Mouse (Mus musculus): ENCODE results near the gene Agt. TPM values are rescaled to one million over a fixed set of nuclear protein-coding genes. Genes with fewer than 3 reads are reported as not detected.

Agt gene
- polyA plus RNA-seq, 1 experiment from 2014 or later, result 0.43 TPM

DNA sequence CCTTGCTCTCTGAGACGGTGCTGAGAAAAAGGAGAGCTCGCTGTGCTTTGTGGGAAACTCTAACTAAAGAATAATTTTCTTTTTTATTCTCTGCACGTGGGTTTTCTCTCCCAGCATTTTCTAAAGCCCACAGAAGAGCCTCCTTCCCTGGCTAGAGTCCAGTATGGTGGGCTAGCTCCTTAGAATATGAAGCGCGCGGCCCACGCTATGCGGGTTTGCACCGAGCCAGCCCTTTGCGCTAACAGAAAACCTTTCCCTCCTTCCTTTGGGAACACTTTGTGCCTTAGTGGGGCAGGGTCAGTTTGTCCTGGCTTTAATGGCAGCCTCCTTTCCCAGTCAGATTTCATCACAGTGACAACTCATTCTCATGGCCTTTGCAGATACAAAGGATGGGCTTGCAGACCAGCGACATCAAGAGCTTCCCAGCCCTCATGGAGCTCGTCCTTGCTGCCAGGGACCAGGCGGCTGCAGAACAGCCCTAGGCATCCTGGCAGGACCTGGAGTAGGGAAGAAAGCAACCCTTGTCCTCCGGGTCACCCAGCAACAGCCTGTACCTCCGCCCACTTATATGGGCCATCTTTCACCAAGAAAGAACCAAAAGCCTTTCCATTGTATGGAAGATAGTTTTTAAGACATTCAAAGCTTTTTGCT lies 18.4 kb downstream of the Agt start:
- 90% methylated on average over 15 of the region's 15 CpGs for WGBS
- ATAC-seq (ENCODE audit: insufficient number of reproducible peaks, low FRiP score), result no peak
- Histone ChIP-seq H3K9me3 (replicated peaks) (no peaks in the 10 kb centered on the region), H3K4me3 (no peak overlapping the region), H3K27me3 (replicated peaks) (no peaks in the 10 kb centered on the region), H3K9ac (no peak overlapping the region), H3K27ac (ENCODE audit: poor library complexity, severe bottlenecking) (no peak overlapping the region), H3K4me2 (no peak overlapping the region), H3K4me1 (replicated peaks) (peaks cover 6% of the 10 kb centered on the region), H3K36me3 (peaks cover 67% of the 10 kb centered on the region)

DNA sequence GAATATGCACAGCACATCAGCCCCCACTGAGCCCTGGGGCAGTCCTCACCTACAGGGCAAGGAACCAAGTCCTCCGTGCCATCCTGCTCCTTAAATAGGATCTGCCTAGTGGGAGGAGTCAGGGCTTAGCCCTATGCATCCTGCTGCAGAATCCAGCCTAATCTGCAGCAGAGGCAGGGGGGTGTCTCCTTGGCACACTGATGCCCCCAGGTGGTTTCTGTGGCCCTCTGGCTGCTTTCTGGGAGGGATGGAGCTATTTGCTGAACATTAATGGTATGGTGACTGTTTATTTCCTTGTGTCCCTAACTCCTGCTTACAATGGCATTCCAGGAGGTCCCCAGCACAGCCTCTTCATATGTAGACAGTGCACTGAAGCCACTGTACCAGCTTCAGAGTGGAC lies 21.3 kb downstream of the Agt start:
- WGBS, result 73% methylated on average over 1 of the region's 1 CpGs
- Histone ChIP-seq H3K9me3 (replicated peaks) (no peaks in the 10 kb centered on the region), H3K4me3 (no peak overlapping the region), H3K27ac (ENCODE audit: poor library complexity, severe bottlenecking) (no peak overlapping the region), H3K36me3 (peaks cover 95% of the 10 kb centered on the region), H3K9ac (no peak overlapping the region), H3K4me1 (replicated peaks) (no peaks in the 10 kb centered on the region), H3K4me2 (no peak overlapping the region), H3K27me3 (replicated peaks) (no peaks in the 10 kb centered on the region)
- no peak for ATAC-seq (ENCODE audit: insufficient number of reproducible peaks, low FRiP score)

DNA sequence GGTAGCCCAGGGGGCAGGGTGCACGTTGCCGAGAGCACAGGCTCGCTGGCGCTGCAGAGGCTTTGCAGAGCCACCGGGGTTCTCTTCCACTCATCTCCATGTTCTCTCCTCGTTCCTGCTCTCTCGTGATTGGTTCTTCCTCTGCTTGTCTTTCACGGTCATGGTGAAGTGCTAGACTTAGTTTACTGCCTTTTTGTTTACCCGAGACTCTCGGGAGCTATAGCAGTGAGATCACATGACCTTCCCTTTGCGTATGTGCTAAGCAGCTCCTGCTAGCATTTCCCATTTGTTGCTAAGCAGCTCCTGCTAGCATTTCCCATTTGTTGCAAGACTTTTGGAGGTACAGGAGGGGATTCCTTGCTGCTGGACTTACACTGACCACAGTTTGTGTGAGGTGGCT lies 22.2 kb downstream of the Agt start:
- Histone ChIP-seq H3K9ac (no peak overlapping the region), H3K27ac (ENCODE audit: poor library complexity, severe bottlenecking) (no peak overlapping the region), H3K9me3 (replicated peaks) (no peaks in the 10 kb centered on the region), H3K4me2 (no peak overlapping the region), H3K4me1 (replicated peaks) (no peaks in the 10 kb centered on the region), H3K36me3 (peaks cover 96% of the 10 kb centered on the region), H3K4me3 (no peak overlapping the region), H3K27me3 (replicated peaks) (no peaks in the 10 kb centered on the region)
- no peak for ATAC-seq (ENCODE audit: insufficient number of reproducible peaks, low FRiP score)
- WGBS, result 51% methylated on average over 11 of the region's 11 CpGs

DNA sequence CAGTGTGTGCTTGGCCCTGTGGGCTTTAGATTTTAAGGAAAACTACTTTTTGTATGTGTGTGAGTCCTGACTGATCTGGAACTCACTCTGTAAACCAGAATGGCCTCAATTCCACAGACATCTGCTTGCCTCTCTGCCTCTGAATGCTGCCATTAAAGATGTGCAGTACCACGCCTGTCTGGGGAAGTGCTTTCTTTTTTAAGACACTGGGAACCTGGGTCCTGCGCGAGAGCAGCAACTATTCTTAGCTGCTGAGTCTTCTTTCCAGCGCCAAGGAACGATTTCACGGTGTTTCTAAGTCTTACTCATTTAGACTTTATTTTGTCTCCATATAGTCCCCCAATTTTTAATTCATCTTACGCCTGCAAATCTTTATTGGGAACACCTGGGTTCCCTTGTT lies 22.7 kb downstream of the Agt start:
- WGBS, result 73% methylated on average over 7 of the region's 7 CpGs
- no peak for ATAC-seq (ENCODE audit: insufficient number of reproducible peaks, low FRiP score)
- Histone ChIP-seq H3K27me3 (replicated peaks) (no peaks in the 10 kb centered on the region), H3K9ac (no peak overlapping the region), H3K36me3 (peaks cover 96% of the 10 kb centered on the region), H3K4me1 (replicated peaks) (no peaks in the 10 kb centered on the region), H3K4me3 (no peak overlapping the region), H3K27ac (ENCODE audit: poor library complexity, severe bottlenecking) (no peak overlapping the region), H3K9me3 (replicated peaks) (no peaks in the 10 kb centered on the region), H3K4me2 (no peak overlapping the region)

DNA sequence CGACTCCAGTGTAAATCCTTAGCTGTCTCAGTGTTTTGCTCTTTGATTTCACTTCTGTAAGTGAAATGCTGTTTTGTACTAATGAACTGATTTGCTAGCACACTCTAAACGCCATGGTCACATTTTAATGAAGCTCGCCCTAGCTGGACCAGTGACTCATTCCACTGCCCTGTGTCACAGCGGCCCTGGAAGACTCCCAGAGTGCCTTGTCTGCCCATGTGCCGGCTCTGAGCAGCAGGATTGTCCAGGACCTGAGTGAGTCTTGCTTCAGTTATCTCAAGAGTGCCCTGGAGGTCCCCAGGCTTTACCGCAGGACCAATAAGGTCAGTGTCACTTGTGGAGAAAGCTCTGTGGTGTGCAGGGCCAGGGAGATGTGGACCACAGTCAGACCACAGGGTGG lies 23.1 kb downstream of the Agt start:
- no peaks in the 10 kb centered on the region for H3K4me1 ChIP-seq (replicated peaks)
- H3K9ac ChIP-seq, result no peak overlapping the region
- H3K36me3 ChIP-seq, result peaks cover 96% of the 10 kb centered on the region
- ATAC-seq (ENCODE audit: insufficient number of reproducible peaks, low FRiP score), result no peak
- no peak overlapping the region for H3K4me2 ChIP-seq
- no peak overlapping the region for H3K4me3 ChIP-seq
- WGBS, result 80% methylated on average over 6 of the region's 6 CpGs
- no peaks in the 10 kb centered on the region for H3K9me3 ChIP-seq (replicated peaks)
- H3K27me3 ChIP-seq (replicated peaks), result no peaks in the 10 kb centered on the region
- H3K27ac ChIP-seq (ENCODE audit: poor library complexity, severe bottlenecking), result no peak overlapping the region

DNA sequence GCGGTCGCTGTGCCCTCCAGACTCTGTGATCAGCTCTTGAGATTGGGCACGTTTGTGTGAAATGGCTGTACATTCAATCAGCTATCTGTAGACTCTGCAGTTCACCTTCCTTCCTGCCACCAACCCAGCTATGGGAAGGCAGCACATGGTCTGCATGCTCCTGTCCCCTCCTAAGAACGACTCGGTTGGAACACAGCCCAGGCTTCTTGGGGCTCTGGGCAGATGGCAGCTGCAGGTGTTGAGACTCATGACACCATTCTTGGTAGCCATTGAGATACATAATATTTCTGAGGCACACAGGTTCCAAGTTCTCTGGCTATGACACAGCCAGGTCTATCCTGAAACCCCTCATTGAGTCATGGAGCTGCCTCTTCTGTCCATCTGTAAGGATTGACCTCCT lies 26.2 kb downstream of the Agt start:
- no peak overlapping the region for H3K27ac ChIP-seq (ENCODE audit: poor library complexity, severe bottlenecking)
- no peaks in the 10 kb centered on the region for H3K4me1 ChIP-seq (replicated peaks)
- H3K4me2 ChIP-seq, result no peak overlapping the region
- no peak overlapping the region for H3K9ac ChIP-seq
- no peak for ATAC-seq (ENCODE audit: insufficient number of reproducible peaks, low FRiP score)
- 95% methylated on average over 5 of the region's 5 CpGs for WGBS
- no peak overlapping the region for H3K4me3 ChIP-seq
- no peaks in the 10 kb centered on the region for H3K27me3 ChIP-seq (replicated peaks)
- peaks cover 98% of the 10 kb centered on the region for H3K36me3 ChIP-seq
- no peaks in the 10 kb centered on the region for H3K9me3 ChIP-seq (replicated peaks)

DNA sequence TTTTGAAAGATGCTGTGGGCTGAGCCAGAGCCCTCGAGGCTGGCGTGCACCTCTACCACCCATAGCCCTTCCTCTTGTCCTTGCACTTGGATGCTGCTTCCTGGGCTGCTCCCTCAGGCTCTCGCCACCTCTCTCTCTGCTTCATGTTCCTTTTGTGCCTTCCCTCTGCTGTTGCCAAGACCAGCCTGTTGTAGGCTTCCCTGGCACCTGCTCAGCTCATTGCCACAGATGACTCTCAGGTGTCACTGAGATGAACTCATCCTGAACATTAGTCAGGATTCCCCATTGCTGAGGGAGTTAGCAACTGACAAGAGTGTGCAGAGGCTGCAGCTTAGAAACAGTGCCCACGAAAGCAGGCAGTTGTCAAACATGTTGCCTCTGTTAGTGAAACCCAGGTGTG lies 27.5 kb downstream of the Agt start:
- Histone ChIP-seq H3K27me3 (replicated peaks) (no peaks in the 10 kb centered on the region), H3K4me2 (no peak overlapping the region), H3K27ac (ENCODE audit: poor library complexity, severe bottlenecking) (no peak overlapping the region), H3K9me3 (replicated peaks) (no peaks in the 10 kb centered on the region), H3K4me3 (no peak overlapping the region), H3K4me1 (replicated peaks) (no peaks in the 10 kb centered on the region), H3K36me3 (peaks cover 94% of the 10 kb centered on the region), H3K9ac (no peak overlapping the region)
- 89% methylated on average over 4 of the region's 4 CpGs for WGBS
- no peak for ATAC-seq (ENCODE audit: insufficient number of reproducible peaks, low FRiP score)

DNA sequence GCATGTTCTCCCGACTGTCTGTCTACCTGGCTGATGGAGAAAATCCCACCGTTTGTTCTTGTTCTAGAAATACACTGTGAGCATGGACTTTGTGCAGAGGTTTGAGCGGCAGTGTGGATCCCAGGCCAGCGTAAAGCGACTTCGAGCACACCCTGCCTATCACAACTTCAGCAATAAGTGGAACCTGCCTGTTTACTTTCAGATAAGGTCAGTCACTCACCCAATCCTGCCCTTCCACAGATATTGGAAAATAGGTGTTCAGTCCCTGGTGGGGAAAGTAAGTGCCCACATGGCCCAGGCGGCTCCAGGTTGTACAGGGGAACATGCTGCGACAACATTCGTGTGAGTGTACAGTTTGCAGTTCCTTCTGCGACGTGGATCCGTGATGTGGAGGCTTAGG lies 28.6 kb downstream of the Agt start:
- H3K4me1 ChIP-seq (replicated peaks), result no peaks in the 10 kb centered on the region
- H3K4me3 ChIP-seq, result no peak overlapping the region
- H3K27me3 ChIP-seq (replicated peaks), result no peaks in the 10 kb centered on the region
- no peak overlapping the region for H3K27ac ChIP-seq (ENCODE audit: poor library complexity, severe bottlenecking)
- no peak overlapping the region for H3K9ac ChIP-seq
- ATAC-seq (ENCODE audit: insufficient number of reproducible peaks, low FRiP score), result no peak
- H3K9me3 ChIP-seq (replicated peaks), result no peaks in the 10 kb centered on the region
- WGBS, result 90% methylated on average over 12 of the region's 12 CpGs
- peaks cover 91% of the 10 kb centered on the region for H3K36me3 ChIP-seq
- H3K4me2 ChIP-seq, result no peak overlapping the region

DNA sequence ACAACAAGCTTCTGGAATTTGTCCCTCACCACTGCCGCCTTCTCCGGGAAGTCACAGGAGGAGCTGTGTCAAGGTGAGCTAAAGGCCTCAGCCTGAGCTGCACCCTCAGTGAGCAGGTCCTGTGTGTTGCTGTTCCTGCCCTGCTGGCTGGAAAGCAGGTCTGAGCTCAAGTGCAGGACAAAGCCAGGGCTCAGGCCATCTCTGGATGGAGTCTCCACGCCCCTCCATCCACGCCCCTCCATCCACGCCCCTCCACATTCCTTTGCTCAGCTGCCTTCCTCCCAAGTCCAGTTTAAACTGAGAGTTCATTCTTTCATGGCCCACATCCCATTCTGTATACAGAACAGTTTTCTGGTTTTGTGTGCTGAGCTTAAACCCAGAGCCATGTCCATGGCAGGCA lies 34.1 kb downstream of the Agt start:
- 86% methylated on average over 5 of the region's 5 CpGs for WGBS

DNA sequence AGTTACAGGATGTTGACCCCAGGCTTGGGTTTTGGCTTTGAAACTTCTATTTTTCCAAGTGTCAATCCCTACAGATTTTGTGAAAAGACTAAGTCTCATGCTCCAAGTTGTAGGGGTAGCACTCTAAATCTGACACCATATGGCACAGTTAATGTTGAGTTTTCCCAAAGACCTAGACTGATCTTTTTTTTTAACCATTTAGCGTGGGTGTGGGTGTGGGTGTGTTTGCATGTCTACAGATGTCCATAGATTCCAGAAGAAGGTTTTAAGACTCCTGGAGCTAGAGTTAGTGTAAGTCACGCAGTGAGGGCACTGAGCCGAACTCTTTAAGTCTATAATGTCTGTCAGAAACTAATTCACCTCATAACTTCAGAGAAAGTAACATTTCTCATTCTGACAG lies 36.9 kb downstream of the Agt start:
- no peak overlapping the region for H3K27ac ChIP-seq (ENCODE audit: poor library complexity, severe bottlenecking)
- H3K36me3 ChIP-seq, result peaks cover 78% of the 10 kb centered on the region
- H3K27me3 ChIP-seq (replicated peaks), result no peaks in the 10 kb centered on the region
- WGBS, result 95% methylated on average over 3 of the region's 3 CpGs
- H3K4me2 ChIP-seq, result no peak overlapping the region
- H3K9me3 ChIP-seq (replicated peaks), result no peaks in the 10 kb centered on the region
- no peak for ATAC-seq (ENCODE audit: insufficient number of reproducible peaks, low FRiP score)
- H3K4me1 ChIP-seq (replicated peaks), result peaks cover 9% of the 10 kb centered on the region
- no peak overlapping the region for H3K4me3 ChIP-seq
- no peak overlapping the region for H3K9ac ChIP-seq

More for the DNA sequence above, 34.1 kb downstream of the Agt start:
- Histone ChIP-seq H3K4me2 (no peak overlapping the region), H3K9me3 (replicated peaks) (no peaks in the 10 kb centered on the region), H3K4me1 (replicated peaks) (peaks cover 3% of the 10 kb centered on the region), H3K9ac (no peak overlapping the region), H3K4me3 (no peak overlapping the region), H3K27me3 (replicated peaks) (no peaks in the 10 kb centered on the region), H3K36me3 (peaks cover 88% of the 10 kb centered on the region), H3K27ac (ENCODE audit: poor library complexity, severe bottlenecking) (no peak overlapping the region)
- ATAC-seq (ENCODE audit: insufficient number of reproducible peaks, low FRiP score), result no peak

DNA sequence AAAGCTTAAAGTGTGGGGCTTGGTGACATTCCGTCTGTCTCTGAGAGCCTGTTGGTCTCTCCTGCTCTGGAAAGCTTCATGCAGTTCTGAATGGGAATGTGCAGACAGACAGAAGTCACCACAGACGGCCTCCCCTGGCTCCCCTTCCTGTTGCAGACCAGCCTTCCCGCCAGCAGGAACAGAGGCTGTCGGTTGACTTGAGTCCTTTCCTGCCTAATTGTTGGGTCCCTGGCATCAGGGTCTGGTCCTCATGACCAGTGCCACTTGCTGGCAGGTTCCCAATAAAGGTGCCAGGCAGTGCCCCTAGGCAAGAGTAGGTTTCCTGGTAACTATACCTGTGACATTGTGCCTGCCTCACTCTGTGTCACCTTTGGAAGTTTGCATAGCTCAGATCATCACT lies 38.5 kb downstream of the Agt start:
- Histone ChIP-seq H3K9me3 (replicated peaks) (no peaks in the 10 kb centered on the region), H3K4me1 (replicated peaks) (peaks cover 9% of the 10 kb centered on the region), H3K4me2 (no peak overlapping the region), H3K4me3 (no peak overlapping the region), H3K27me3 (replicated peaks) (no peaks in the 10 kb centered on the region), H3K27ac (ENCODE audit: poor library complexity, severe bottlenecking) (no peak overlapping the region), H3K36me3 (peaks cover 85% of the 10 kb centered on the region), H3K9ac (no peak overlapping the region)
- ATAC-seq (ENCODE audit: insufficient number of reproducible peaks, low FRiP score), result no peak
- 69% methylated on average over 4 of the region's 4 CpGs for WGBS

DNA sequence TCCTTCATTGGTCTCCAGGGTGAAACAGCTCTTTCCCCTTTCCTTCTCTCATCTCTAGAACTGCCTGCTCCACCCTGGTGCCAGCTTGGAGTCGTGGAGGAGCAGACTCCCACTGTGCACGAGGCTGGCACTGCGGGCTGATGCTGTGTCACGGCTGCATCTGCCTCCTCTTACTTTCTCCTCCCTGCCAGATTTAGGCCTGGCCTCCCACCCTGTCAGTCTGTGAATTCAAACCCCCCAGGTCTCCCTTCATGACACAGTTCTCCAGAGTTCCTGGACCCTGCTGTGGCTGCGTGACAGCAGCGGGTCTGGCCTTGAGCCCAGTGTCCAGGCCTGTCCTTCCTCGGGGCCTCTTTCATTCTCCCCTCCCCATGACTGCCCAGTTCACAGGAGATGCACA lies 39.0 kb downstream of the Agt start:
- H3K9me3 ChIP-seq (replicated peaks), result no peaks in the 10 kb centered on the region
- peaks cover 9% of the 10 kb centered on the region for H3K4me1 ChIP-seq (replicated peaks)
- no peak overlapping the region for H3K4me2 ChIP-seq
- no peak overlapping the region for H3K9ac ChIP-seq
- WGBS, result 85% methylated on average over 7 of the region's 7 CpGs
- peaks cover 85% of the 10 kb centered on the region for H3K36me3 ChIP-seq
- no peaks in the 10 kb centered on the region for H3K27me3 ChIP-seq (replicated peaks)
- no peak overlapping the region for H3K4me3 ChIP-seq
- H3K27ac ChIP-seq (ENCODE audit: poor library complexity, severe bottlenecking), result no peak overlapping the region
- no peak for ATAC-seq (ENCODE audit: insufficient number of reproducible peaks, low FRiP score)

All from heart, embryonic 12.5 days (tissue).